Comparison of ENCODE assay signal across 41 mouse cellular contexts in the genomic region with DNA sequence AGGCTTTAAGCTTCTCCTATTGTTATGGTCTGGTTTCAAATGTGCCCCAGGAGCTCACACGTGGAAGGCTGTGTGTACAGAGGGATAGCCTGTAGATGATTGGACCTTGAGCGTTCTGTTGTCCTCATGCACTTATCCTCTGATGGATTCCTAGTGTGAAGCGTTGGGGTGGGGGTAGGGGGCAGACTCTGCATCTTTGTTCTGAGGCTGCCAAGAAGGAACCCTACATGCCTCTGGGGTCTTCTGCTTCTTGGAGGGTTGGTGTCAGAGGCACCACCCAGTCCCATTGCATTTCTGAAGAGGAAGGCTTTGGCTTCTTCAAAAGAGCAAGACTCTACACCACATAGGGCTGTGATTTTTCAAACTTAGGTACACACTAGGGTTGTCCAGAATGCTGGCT. TPM values are rescaled to one million over a fixed set of nuclear protein-coding genes. Genes with fewer than 3 reads are reported as not detected.
"Had no signal": no experiment of that assay in that cellular context is flagged by ENCODE, and none has a peak within 500 bp of the region (broad histone marks: within the 10 kb centered on the region; RNA-seq: fewer than 3 reads in every experiment).

No protein-coding gene starts in this region.

- H3K36me3 ChIP-seq: heart, embryonic 13.5 days; heart, embryonic 15.5 days; hindbrain, embryonic 10.5 days; hindbrain, embryonic 12.5 days; intestine, embryonic 15.5 days; limb, embryonic 10.5 days; limb, embryonic 12.5 days; liver, embryonic 13.5 days; liver, embryonic 15.5 days had no signal

- H3K4me3 ChIP-seq: gastrocnemius, adult 2 months; heart, embryonic 13.5 days; heart, embryonic 15.5 days; hindbrain, embryonic 10.5 days; hindbrain, embryonic 12.5 days; intestine, embryonic 15.5 days; layer of hippocampus, adult 2 months; left cerebral cortex, adult 2 months; limb, embryonic 10.5 days; limb, embryonic 12.5 days; liver, embryonic 13.5 days; liver, embryonic 15.5 days had no signal

- DNase-seq: gastrocnemius, adult 2 months; gastrocnemius, postnatal 10 days; gastrocnemius, postnatal 25 days; heart, adult 18-20 months; heart, postnatal 4 days; kidney, adult 18-20 months; kidney, adult 8-10 months; kidney, postnatal 10 days; kidney, postnatal 25 days; kidney, postnatal 4 days; liver; liver, embryonic 13.5 days; liver, postnatal 0 days had no signal

- H3K27me3 ChIP-seq: heart, embryonic 15.5 days; intestine, embryonic 15.5 days; liver, embryonic 15.5 days had no signal

- H3K9me3 ChIP-seq: heart, embryonic 13.5 days; heart, embryonic 15.5 days; hindbrain, embryonic 10.5 days; hindbrain, embryonic 12.5 days; intestine, embryonic 15.5 days; limb, embryonic 10.5 days; limb, embryonic 12.5 days; liver, embryonic 13.5 days; liver, embryonic 15.5 days had no signal

- H3K4me1 ChIP-seq: hindbrain, embryonic 10.5 days; hindbrain, embryonic 12.5 days; intestine, embryonic 15.5 days; limb, embryonic 10.5 days; liver, embryonic 13.5 days; liver, embryonic 15.5 days had no signal

- H3K27ac ChIP-seq: heart, embryonic 15.5 days; hindbrain, embryonic 10.5 days; hindbrain, embryonic 12.5 days; hindbrain, embryonic 14.5 days; intestine, embryonic 15.5 days; layer of hippocampus, adult 2 months; left cerebral cortex, adult 2 months; limb, embryonic 10.5 days; limb, embryonic 12.5 days; liver, embryonic 13.5 days; liver, embryonic 15.5 days had no signal

RNA-seq across cellular contexts. Expression of a gene that starts 13.1 kb away (rescaled TPM):
- total RNA-seq: gastrocnemius, adult 2 months; gastrocnemius, postnatal 10 days; gastrocnemius, postnatal 25 days; gastrocnemius, postnatal 4 days; granulocyte monocyte progenitor cell, adult 5-6 weeks; heart, adult 18-20 months; heart, adult 8-10 months; heart, postnatal 25 days; heart, postnatal 4 days; layer of hippocampus, adult 2 months; layer of hippocampus, postnatal 10 days; layer of hippocampus, postnatal 25 days; left cerebral cortex, adult 2 months; left cerebral cortex, postnatal 14 days; left cerebral cortex, postnatal 36 days had no signal
- polyA plus RNA-seq: heart, embryonic 11.5 days; heart, embryonic 13.5 days; heart, embryonic 15.5 days; heart, postnatal 0 days; hindbrain, embryonic 10.5 days; hindbrain, embryonic 12.5 days; hindbrain, embryonic 14.5 days; hindbrain, embryonic 16.5 days; intestine, embryonic 15.5 days; intestine, postnatal 0 days; kidney, embryonic 14.5 days; kidney, embryonic 16.5 days; limb, embryonic 10.5 days; limb, embryonic 12.5 days; limb, embryonic 14.5 days; liver, embryonic 11.5 days; liver, embryonic 13.5 days; liver, embryonic 15.5 days; liver, postnatal 0 days had no signal

RNA-seq across cellular contexts. Expression of a gene that starts 28.4 kb away (rescaled TPM):
- polyA plus RNA-seq: inflammation-experienced regulatory T-cells, adult 6 months had no signal
